Mouse (Mus musculus): ENCODE data around the gene Gpr152.
A peak's percentile ranks its signal among the peaks of the same experiment; 100 is the strongest.

- no peak for TF ChIP-seq CEBPB (IDR thresholded peaks at IDR 0.05; ENCODE audit: low read depth)
- peak; percentile 88 for TF ChIP-seq CTCF (IDR thresholded peaks at IDR 0.05; ENCODE audit: control insufficient read depth, insufficient read depth, insufficient read length)
- no peak for TF ChIP-seq MYOG (IDR thresholded peaks at IDR 0.05; ENCODE audit: control insufficient read depth, extremely low read depth, insufficient read length)
- no peak for TF ChIP-seq MYOD1 (IDR thresholded peaks at IDR 0.05; ENCODE audit: control insufficient read depth, insufficient read length, low read depth)
- TF ChIP-seq USF1 (IDR thresholded peaks at IDR 0.05; ENCODE audit: low read depth), result no peak
- TF ChIP-seq MAX (IDR thresholded peaks at IDR 0.05), result no peak
Observed at GRCm38 (mm10) chr19:4191528-4192250, 52.1 kb downstream of the Gpr152 start, which contains the start of gene Ppp1ca.

All from C2C12 (cell line).